Mouse (Mus musculus) pancreas, adult 10 weeks (tissue): ENCODE results near the gene Rhd. TPM values are rescaled to one million over a fixed set of nuclear protein-coding genes. Genes with fewer than 3 reads are reported as not detected.

Experiments
- polyA plus RNA-seq: library from polyadenylated mRNA; stranded (reverse); fragments of 350-450 nt; fragmentation: Illumina TruSeq; extraction: RNeasy Lipid Tissue Mini Kit (QIAGEN cat#74804); gene quantifications from one replicate; pipeline ENCODE4 v1.2.3, GENCODE M21; 2015; ENCODE audit warnings: low read depth, low replicate concordance; ENCODE audit not compliant: insufficient read depth

Rhd gene
- polyA plus RNA-seq = not detected

DNA sequence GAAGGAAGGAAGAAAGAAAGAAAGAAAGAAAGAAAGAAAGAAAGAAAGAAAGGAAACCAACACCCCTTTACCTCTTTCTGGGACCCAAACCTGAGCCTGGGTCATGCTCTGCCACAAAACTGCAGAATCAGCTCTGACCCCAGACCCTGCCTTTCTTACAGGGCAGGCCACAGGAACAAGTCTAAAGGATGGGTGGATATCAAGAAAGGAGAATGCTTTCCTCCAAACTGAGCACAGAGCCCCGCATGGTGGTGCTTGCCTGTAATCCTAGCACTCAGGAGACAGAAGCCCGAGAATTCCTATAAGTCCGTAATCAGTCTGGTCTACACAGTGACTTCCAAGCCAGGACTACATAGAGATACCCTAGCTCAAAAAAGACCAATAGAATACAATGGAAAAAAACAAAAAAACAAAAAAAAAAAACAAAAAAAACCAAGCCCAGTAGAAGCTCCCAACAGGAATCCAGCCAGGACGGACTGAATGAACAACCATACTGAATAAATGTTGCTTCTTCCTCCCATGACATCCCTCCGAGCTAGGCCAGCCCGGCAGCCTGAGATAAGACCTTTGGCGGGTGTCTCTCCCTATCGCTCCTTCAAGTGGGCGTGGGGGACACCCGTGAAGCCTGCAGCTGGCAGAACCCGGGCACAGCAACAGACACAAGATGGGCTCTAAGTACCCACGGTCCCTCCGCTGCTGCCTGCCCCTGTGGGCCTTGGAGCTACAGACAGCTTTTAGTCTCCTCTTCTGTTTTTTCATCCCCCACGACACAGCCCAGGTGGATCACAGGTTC lies at the start of gene Rhd:
Rhd (plus strand) TSS at position 600 of the 793 bp plus-strand sequence.

DNA sequence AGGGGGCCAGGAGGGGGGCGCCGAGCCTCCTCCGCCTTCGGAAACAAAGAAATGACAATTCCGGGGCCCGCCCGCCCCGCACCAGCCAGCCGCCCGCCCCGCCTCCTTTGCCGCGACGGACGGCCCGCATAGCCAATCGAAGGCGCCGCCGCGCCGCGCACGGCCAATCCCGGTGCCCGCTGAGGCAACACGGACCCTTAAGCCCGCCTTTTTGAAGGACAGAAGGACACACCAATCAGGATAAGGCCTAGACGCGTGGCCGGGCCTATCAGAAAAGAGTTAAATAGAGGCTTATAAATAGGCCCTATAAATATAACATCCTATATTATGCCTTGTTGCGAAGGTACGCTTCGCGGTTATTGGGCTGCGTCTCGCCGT lies 11.1 kb upstream of the Rhd start, which contains the start of gene Maco1:
Maco1 (minus strand) TSS at position 87 of the 378 bp plus-strand sequence.

DNA sequence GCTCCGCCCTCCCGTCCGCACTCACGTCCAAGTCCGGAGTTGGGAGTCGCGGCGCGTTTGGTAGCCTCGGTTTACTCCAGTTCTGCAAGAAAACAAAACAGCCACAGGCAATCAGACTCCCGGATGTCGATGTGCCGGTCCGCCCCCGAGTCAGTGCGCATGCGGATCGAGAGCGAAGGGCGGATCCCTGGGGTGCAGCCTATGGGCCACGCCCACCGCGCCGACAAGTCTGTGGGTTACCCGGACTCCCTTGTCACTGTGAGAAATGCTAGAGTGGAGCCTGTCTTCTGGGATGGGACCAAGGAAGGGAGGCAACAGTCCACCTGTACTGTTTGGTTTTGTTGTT lies 50.5 kb downstream of the Rhd start, which contains the start of gene Tmem50a:
Tmem50a (minus strand) TSS at position 161 of the 346 bp plus-strand sequence.

DNA sequence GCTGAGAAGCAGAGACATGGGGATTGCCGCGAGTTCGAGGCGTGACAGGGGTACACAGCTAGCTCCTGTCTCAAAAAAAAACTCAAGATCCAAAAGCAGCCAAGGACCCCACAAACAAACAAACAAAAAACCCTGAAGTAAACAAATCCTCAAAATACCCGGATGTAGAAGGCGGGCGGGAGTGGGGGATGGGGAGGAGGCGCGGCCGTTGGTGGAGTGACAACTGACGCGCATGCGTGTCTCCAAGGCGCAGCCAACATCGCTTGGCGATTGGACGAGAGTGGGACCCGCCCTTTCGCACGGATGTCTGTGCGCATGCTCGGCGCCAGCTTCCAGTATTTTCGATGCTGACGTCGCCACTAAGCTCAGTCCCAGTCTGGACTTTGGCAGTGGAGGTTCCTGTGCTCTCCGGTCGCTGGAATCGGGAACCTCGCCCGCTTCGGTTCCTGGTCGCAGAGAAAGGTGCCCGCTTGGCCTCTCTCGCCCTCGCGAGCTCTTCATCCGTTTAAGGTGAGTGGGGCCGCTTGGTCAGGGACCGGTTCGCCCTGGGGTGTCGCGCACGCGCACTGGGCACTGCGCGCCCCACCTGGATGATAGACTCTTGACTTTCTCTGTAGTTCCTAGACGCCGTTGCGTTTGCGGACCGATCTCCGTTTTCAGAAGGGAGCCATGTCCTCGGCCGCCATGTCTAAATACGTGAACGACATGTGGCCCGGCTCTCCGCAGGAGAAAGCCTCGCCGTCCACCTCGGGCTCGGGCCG lies 59.1 kb downstream of the Rhd start, which contains the start of gene Rsrp1:
Rsrp1 (plus strand) TSS at position 335 of the 761 bp plus-strand sequence.

DNA sequence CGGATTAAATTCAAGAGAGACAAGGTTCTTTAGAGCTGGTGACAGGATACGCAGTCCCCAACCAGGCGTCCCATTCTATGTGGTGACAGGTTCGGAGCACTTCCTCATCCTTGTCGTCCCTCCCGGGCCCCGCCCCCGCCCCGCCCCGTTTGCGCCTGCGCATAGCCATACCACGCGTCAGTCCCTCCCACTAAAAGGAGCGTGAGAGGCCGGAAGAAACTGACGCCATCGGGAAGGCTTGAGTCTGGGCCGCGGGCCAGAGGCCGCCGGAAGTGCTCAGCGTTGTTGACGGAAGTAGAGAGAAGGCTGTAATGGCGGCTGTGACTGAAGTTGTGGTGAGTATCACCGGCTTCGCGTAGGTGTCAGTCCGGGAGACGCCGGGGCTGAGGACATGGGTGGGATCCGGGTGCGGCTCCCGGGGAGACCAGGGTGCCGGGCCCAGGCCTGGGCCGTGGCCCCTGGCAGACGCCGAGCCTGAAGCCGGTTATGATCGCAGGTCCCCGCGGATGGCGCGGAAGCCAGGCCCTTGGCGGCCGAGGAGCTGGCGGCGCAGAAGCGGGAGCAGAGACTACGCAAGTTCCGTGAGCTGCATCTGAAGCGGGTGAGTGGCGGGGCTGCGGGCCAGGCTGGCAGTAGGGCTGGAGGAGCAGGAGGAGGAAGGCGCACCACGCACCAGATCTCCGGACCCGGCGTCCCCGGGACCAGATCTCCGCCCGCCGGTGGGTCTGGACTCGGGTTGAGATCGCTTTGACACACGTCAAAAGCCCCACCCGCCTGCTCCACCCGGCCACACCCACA lies 66.5 kb downstream of the Rhd start, which contains the start of gene Syf2:
Syf2 (plus strand) TSS at position 215 of the 798 bp plus-strand sequence.

Other genes with a start within 250 kb of the Rhd start
- gene Man1c1, start 160.2 kb upstream of the Rhd start, polyA plus RNA-seq = 3.3 TPM
- gene Ldlrap1, start 96.5 kb upstream of the Rhd start, polyA plus RNA-seq = 2.4 TPM
- gene Maco1, start 11.2 kb upstream of the Rhd start, polyA plus RNA-seq = 9.9 TPM
- 26.0 TPM for gene Tmem50a, start 50.5 kb downstream of the Rhd start, polyA plus RNA-seq
- gene Rsrp1, start 59.1 kb downstream of the Rhd start, polyA plus RNA-seq = 312 TPM
- 25.2 TPM for gene Syf2, start 66.4 kb downstream of the Rhd start, polyA plus RNA-seq